Mouse (Mus musculus) spleen, adult 2 months (tissue): Measurements from ENCODE around the gene P2ry2.

Source experiments
- CTCF ChIP-seq: fragments of 200-500 bp; IDR thresholded peaks from 2 replicates; pipeline ENCODE4 v1.5.1; 2011; ENCODE audit warnings: mild to moderate bottlenecking, inconsistent platforms; ENCODE audit not compliant: insufficient read depth, insufficient read length, insufficient replicate concordance; ENCODE audit errors: extremely low read depth
- POLR2A ChIP-seq: fragments of 200-500 bp; IDR thresholded peaks from 2 replicates; pipeline ENCODE4 v1.6.1; 2011; ENCODE audit warnings: low read depth, low read length, inconsistent platforms

DNA sequence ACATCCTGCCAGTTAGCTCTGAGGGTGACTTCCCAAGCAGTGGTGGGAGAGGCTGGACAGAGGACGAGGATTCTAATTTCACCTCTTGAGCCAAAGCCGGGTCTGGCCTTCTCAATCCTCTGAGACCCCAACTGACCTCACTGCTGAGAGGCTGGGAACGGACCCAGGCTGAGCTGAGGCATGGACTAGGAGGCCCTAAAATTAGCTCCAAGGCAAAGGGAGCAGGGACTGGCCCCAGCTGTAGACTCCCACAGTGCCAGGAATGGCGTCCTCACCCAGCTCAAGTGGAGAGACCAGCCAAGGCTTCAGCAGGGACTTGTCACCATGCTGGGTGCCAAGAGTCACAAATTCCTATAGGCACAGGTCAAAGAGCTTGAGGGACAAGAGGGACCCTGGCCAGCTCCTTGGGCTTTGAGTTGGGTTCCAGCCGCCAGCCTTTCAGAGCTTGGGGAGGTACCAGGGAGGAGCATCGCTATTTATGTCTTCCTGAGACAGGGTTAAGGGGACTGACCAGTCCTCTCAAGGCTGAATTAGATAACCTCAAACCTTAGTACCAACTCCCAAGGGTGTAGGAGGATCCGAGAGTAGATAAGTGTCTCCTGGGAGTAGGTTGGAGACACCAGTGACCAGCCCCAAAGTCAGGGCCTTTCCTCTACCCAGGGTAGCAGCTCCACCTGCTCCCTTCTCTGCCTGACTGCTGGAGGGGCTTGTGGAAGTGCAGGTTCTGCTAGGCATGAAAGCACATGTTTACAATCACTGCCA, 36.8 kb upstream of the P2ry2 start:
- TF ChIP-seq CTCF: no peak
- no peak for TF ChIP-seq POLR2A
